Comparison of ENCODE assay signal across 7 mouse cellular contexts in genomic region chr8:77518201-77519115, GRCm38 (mm10). TPM values are rescaled to one million over a fixed set of nuclear protein-coding genes. Genes with fewer than 3 reads are reported as not detected.
DNase-seq lines count a peak whose midpoint lies in the region; ATAC-seq and TF ChIP-seq lines count a peak whose summit lies in the region.

No protein-coding gene starts in this region.

- H3K9me3 ChIP-seq in embryonic facial prominence, embryonic 15.5 days (replicated peaks), result no peaks in the 10 kb centered on the region
- no peaks in the 10 kb centered on the region for H3K9me3 ChIP-seq in hindbrain, postnatal 0 days (ENCODE audit: low read length)

- H3K36me3 ChIP-seq in spleen, adult 2 months (ENCODE audit: control insufficient read depth, insufficient read depth, low read length), result no peaks in the 10 kb centered on the region
- H3K36me3 ChIP-seq in embryonic facial prominence, embryonic 15.5 days, result no peaks in the 10 kb centered on the region
- no peaks in the 10 kb centered on the region for H3K36me3 ChIP-seq in hindbrain, postnatal 0 days (ENCODE audit: insufficient read depth, low read length)

- peaks cover 2% of the 10 kb centered on the region; the same call in 1 of the 2 replicates for H3K4me1 ChIP-seq in spleen, adult 2 months (ENCODE audit: control insufficient read depth, insufficient read depth, insufficient read length)
- H3K4me1 ChIP-seq in embryonic facial prominence, embryonic 15.5 days, result peaks cover 38% of the 10 kb centered on the region
- H3K4me1 ChIP-seq in hindbrain, postnatal 0 days (ENCODE audit: insufficient read depth, low read length), result no peaks in the 10 kb centered on the region

- DNase-seq in spleen, adult 2 months (ENCODE audit: low read depth in 1 of 2, low spot score in 2 of 2), result no peak
- DNase-seq in spleen, postnatal 10 days (ENCODE audit: low spot score in 2 of 2), result no peak
- DNase-seq in hindbrain, postnatal 0 days (ENCODE audit: low spot score), result peak; percentile 54
- no peak for DNase-seq in cerebellum, adult 9-11 months
- DNase-seq in spleen, postnatal 14 days (ENCODE audit: low spot score in 2 of 2), result no peak

- peak overlapping the region; percentile 64 for H3K4me3 ChIP-seq in spleen, adult 2 months (ENCODE audit: extremely low read depth, insufficient read depth, insufficient read length)
- peak overlapping the region; percentile 83 for H3K4me3 ChIP-seq in embryonic facial prominence, embryonic 15.5 days (replicated peaks)
- H3K4me3 ChIP-seq in hindbrain, postnatal 0 days (ENCODE audit: low read length), result peak overlapping the region; percentile 67

- H3K9ac ChIP-seq in embryonic facial prominence, embryonic 15.5 days, result peak overlapping the region; percentile 59
- H3K9ac ChIP-seq in hindbrain, postnatal 0 days (replicated peaks; ENCODE audit: low read length), result peak overlapping the region; percentile 59

- peak overlapping the region; percentile 64 for H3K4me2 ChIP-seq in embryonic facial prominence, embryonic 15.5 days (replicated peaks)
- H3K4me2 ChIP-seq in hindbrain, postnatal 0 days (ENCODE audit: low read depth, low read length), result peak overlapping the region; percentile 88

- ATAC-seq in embryonic facial prominence, embryonic 15.5 days (ENCODE audit: insufficient number of reproducible peaks, low FRiP score, low TSS enrichment, low read depth), result peak; percentile 20; the same call in 1 of the 2 replicates
- peak; percentile 56; the same call in 1 of the 2 replicates for ATAC-seq in hindbrain, postnatal 0 days
- peak; percentile 56 for ATAC-seq in megakaryocyte progenitor cell, adult 5-6 weeks (replicated peaks; ENCODE audit: poor library complexity)

- WGBS in spleen, adult 2 months, result 7% methylated on average over 33 of the region's 33 CpGs
- 2% methylated on average over 33 of the region's 33 CpGs for WGBS in embryonic facial prominence, embryonic 15.5 days
- 6% methylated on average over 33 of the region's 33 CpGs for whole genome bisulfite sequencing in hindbrain, postnatal 0 days

- H3K27me3 ChIP-seq in spleen, adult 2 months (ENCODE audit: control insufficient read depth, insufficient read depth, low read length), result no peaks in the 10 kb centered on the region
- no peaks in the 10 kb centered on the region for H3K27me3 ChIP-seq in embryonic facial prominence, embryonic 15.5 days
- no peaks in the 10 kb centered on the region for H3K27me3 ChIP-seq in hindbrain, postnatal 0 days (ENCODE audit: insufficient read depth, low read length)

- no peak for TF ChIP-seq POLR2A in spleen, adult 2 months (IDR thresholded peaks at IDR 0.05; ENCODE audit: low read depth, low read length)

- no peak overlapping the region for H3K27ac ChIP-seq in spleen, adult 2 months (ENCODE audit: insufficient read depth, low read length)
- peak overlapping the region; percentile 82 for H3K27ac ChIP-seq in embryonic facial prominence, embryonic 15.5 days (replicated peaks)
- H3K27ac ChIP-seq in hindbrain, postnatal 0 days, result peak overlapping the region; percentile 56; the same call in 1 of the 2 replicates

- TF ChIP-seq CTCF in spleen, adult 2 months (IDR thresholded peaks at IDR 0.05; ENCODE audit: extremely low read depth, insufficient read depth, insufficient read length, insufficient replicate concordance), result no peak
- no peak for TF ChIP-seq CTCF in hindbrain, postnatal 0 days (IDR thresholded peaks at IDR 0.05; ENCODE audit: low read depth)

RNA-seq across cellular contexts. Expression of gene Arhgap10, which starts 0.7 kb away (rescaled TPM):
- polyA plus RNA-seq in spleen, adult 2 months (2012; rRNA removed), result 4.3 and 5.2 TPM in 2 replicates
- 27.7 and 30.1 TPM in 2 replicates for polyA plus RNA-seq in embryonic facial prominence, embryonic 15.5 days (2015; fragmentation: Nextera tagmentation; extraction: Ambion mirVana)
- total RNA-seq in hindbrain, postnatal 0 days (2014; rRNA removed), result 3.4 and 5.2 TPM in 2 replicates
- polyA plus RNA-seq in hindbrain, postnatal 0 days (2015; fragmentation: Nextera tagmentation; extraction: Ambion mirVana), result 3.7 and 4.2 TPM in 2 replicates
- 6.0 and 6.6 TPM in 2 replicates for total RNA-seq in megakaryocyte progenitor cell, adult 5-6 weeks (2015)
- total RNA-seq in megakaryocyte progenitor cell, adult 5-6 weeks (2017), result 12.2 and 16.8 TPM in 2 replicates

RNA-seq across cellular contexts. Expression of gene Prmt9, which starts 30.7 kb away (rescaled TPM):
- polyA plus RNA-seq in spleen, adult 2 months (2012; rRNA removed), result 5.7 and 6.5 TPM in 2 replicates
- polyA plus RNA-seq in embryonic facial prominence, embryonic 15.5 days (2015; fragmentation: Nextera tagmentation; extraction: Ambion mirVana), result 18.3 and 20.3 TPM in 2 replicates
- total RNA-seq in hindbrain, postnatal 0 days (2014; rRNA removed), result 19.8 and 23.0 TPM in 2 replicates
- 21.1 and 22.0 TPM in 2 replicates for polyA plus RNA-seq in hindbrain, postnatal 0 days (2015; fragmentation: Nextera tagmentation; extraction: Ambion mirVana)
- total RNA-seq in megakaryocyte progenitor cell, adult 5-6 weeks (2015), result 19.4 and 22.6 TPM in 2 replicates
- total RNA-seq in megakaryocyte progenitor cell, adult 5-6 weeks (2017), result 23.2 and 31.2 TPM in 2 replicates
